Mouse (Mus musculus): Measurements from ENCODE around the gene Fam13a. TPM values are rescaled to one million over a fixed set of nuclear protein-coding genes. Genes with fewer than 3 reads are reported as not detected.

The Fam13a gene
- polyA plus RNA-seq (2014; fragmentation: Illumina TruSeq; extraction: RNeasy Lipid Tissue Mini Kit (QIAGEN cat#74804); ENCODE audit: low read depth, low replicate concordance): 91.0 TPM

GRCm38 (mm10) chr6:59024164-59024724 lies at the start of gene Fam13a:
Gene Fam13a (minus strand): TSS chr6:59024549.

DNA sequence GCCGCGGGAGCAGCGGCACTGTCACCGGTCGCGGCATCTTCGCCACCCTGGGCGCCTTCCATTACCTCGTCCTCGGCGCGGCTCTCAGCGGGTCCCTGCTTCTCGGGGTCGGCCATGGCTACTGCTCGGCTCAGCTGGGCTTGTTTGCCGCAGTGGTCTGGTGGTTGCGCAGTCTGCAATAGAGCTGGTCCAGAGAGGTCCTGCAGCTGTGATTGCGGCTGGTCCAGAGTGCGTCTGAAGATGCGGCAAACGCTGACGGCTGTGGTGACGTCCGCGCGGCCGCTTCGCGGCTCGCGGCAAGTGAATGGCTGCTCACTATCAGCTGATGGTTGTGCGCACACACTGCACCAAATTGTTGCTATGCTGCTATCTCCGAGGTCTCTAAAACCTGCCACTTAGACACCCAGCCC lies 117.5 kb downstream of the Fam13a start, which contains the start of gene Nap1l5:
Gene Nap1l5 (minus strand): TSS at position 225 of the 410 bp plus-strand sequence.

Other genes starting within 250 kb of the Fam13a start
- 57.6 TPM for gene Herc3, start 193.1 kb downstream of the Fam13a start, polyA plus RNA-seq (2014; fragmentation: Illumina TruSeq; extraction: RNeasy Lipid Tissue Mini Kit (QIAGEN cat#74804); ENCODE audit: low read depth, low replicate concordance)
- gene Nap1l5, start 117.5 kb downstream of the Fam13a start, polyA plus RNA-seq (2014; fragmentation: Illumina TruSeq; extraction: RNeasy Lipid Tissue Mini Kit (QIAGEN cat#74804); ENCODE audit: low read depth, low replicate concordance): 35.2 TPM
- gene Tigd2, start 184.3 kb upstream of the Fam13a start, polyA plus RNA-seq (2014; fragmentation: Illumina TruSeq; extraction: RNeasy Lipid Tissue Mini Kit (QIAGEN cat#74804); ENCODE audit: low read depth, low replicate concordance): 41.1 TPM